Mouse (Mus musculus): ENCODE measurements around the gene Clic6. TPM values are rescaled to one million over a fixed set of nuclear protein-coding genes. Genes with fewer than 3 reads are reported as not detected.

The Clic6 gene
- polyA plus RNA-seq, 1 experiment: 3.6 TPM

GRCm38 (mm10) chr16:92455488-92455887 lies 30.0 kb upstream of the Clic6 start:
- H3K4me1 ChIP-seq (ENCODE audit: control insufficient read depth, insufficient read depth, low read length): no peaks in the 10 kb centered on the region
- no peaks in the 10 kb centered on the region for H3K36me3 ChIP-seq (ENCODE audit: control insufficient read depth, insufficient read depth, low read length)
- no peak overlapping the region for H3K4me3 ChIP-seq (ENCODE audit: insufficient read depth, low read depth, low read length)
- 60% methylated on average over 8 of the region's 8 CpGs for WGBS
- H3K27ac ChIP-seq (ENCODE audit: insufficient read depth, low read depth, low read length): no peak overlapping the region
- no peak for DNase-seq
- H3K27me3 ChIP-seq (replicated peaks; ENCODE audit: control insufficient read depth, insufficient read depth, low read length): no peaks in the 10 kb centered on the region
- TF ChIP-seq POLR2A (IDR thresholded peaks at IDR 0.05; ENCODE audit: low read depth, low read length) (no peak), CTCF (conservative IDR thresholded peaks at IDR 0.05; ENCODE audit: insufficient read depth, insufficient read length, low read depth, low read length) (peak; percentile 35; the same call in 1 of the 2 replicates)

DNA sequence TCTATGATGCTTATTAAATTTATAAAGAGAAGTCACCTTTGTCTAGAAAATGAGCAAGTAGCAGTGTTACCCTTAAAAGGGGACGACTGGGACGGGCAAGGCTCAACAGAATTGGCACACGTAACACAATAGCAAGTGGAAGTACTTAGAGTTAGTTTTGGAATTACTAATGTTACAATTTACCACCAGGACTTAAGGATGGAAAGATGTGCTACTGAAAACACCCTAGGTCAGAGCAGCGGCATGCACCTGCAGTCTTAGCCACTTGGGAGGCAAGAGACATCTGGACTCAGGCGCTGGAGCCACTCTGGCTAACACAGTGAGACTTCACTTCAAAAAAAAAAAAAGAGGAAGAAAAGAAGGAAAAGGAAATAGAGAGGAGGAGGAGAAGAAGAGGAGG lies 29.6 kb upstream of the Clic6 start:
- H3K36me3 ChIP-seq (ENCODE audit: control insufficient read depth, insufficient read depth, low read length): no peaks in the 10 kb centered on the region
- TF ChIP-seq CTCF (conservative IDR thresholded peaks at IDR 0.05; ENCODE audit: insufficient read depth, insufficient read length, low read depth, low read length) (no peak), POLR2A (IDR thresholded peaks at IDR 0.05; ENCODE audit: low read depth, low read length) (no peak)
- no peak for DNase-seq
- H3K4me3 ChIP-seq (ENCODE audit: insufficient read depth, low read depth, low read length): no peak overlapping the region
- WGBS: 93% methylated on average over 5 of the region's 5 CpGs
- no peaks in the 10 kb centered on the region for H3K27me3 ChIP-seq (replicated peaks; ENCODE audit: control insufficient read depth, insufficient read depth, low read length)
- H3K4me1 ChIP-seq (ENCODE audit: control insufficient read depth, insufficient read depth, low read length): no peaks in the 10 kb centered on the region
- H3K27ac ChIP-seq (ENCODE audit: insufficient read depth, low read depth, low read length): no peak overlapping the region

GRCm38 (mm10) chr16:92457594-92457993 lies 27.9 kb upstream of the Clic6 start:
- 28% methylated on average over 7 of the region's 7 CpGs for WGBS
- no peaks in the 10 kb centered on the region for H3K27me3 ChIP-seq (replicated peaks; ENCODE audit: control insufficient read depth, insufficient read depth, low read length)
- H3K4me3 ChIP-seq (ENCODE audit: insufficient read depth, low read depth, low read length): no peak overlapping the region
- peak; percentile 61 for DNase-seq
- H3K27ac ChIP-seq (ENCODE audit: insufficient read depth, low read depth, low read length): no peak overlapping the region
- TF ChIP-seq CTCF (conservative IDR thresholded peaks at IDR 0.05; ENCODE audit: insufficient read depth, insufficient read length, low read depth, low read length): peak; percentile 96
- no peak for TF ChIP-seq POLR2A (IDR thresholded peaks at IDR 0.05; ENCODE audit: low read depth, low read length)
- no peaks in the 10 kb centered on the region for H3K4me1 ChIP-seq (ENCODE audit: control insufficient read depth, insufficient read depth, low read length)
- H3K36me3 ChIP-seq (ENCODE audit: control insufficient read depth, insufficient read depth, low read length): no peaks in the 10 kb centered on the region

GRCm38 (mm10) chr16:92461412-92461811 lies 24.1 kb upstream of the Clic6 start:
- H3K27me3 ChIP-seq (replicated peaks; ENCODE audit: control insufficient read depth, insufficient read depth, low read length): no peaks in the 10 kb centered on the region
- no peak overlapping the region for H3K27ac ChIP-seq (ENCODE audit: insufficient read depth, low read depth, low read length)
- 75% methylated on average over 6 of the region's 6 CpGs for WGBS
- no peak overlapping the region for H3K4me3 ChIP-seq (ENCODE audit: insufficient read depth, low read depth, low read length)
- peaks cover 9% of the 10 kb centered on the region; the same call in 1 of the 2 replicates for H3K4me1 ChIP-seq (ENCODE audit: control insufficient read depth, insufficient read depth, low read length)
- DNase-seq: no peak
- TF ChIP-seq POLR2A (IDR thresholded peaks at IDR 0.05; ENCODE audit: low read depth, low read length): no peak
- no peak for TF ChIP-seq CTCF (conservative IDR thresholded peaks at IDR 0.05; ENCODE audit: insufficient read depth, insufficient read length, low read depth, low read length)
- H3K36me3 ChIP-seq (ENCODE audit: control insufficient read depth, insufficient read depth, low read length): no peaks in the 10 kb centered on the region

GRCm38 (mm10) chr16:92464390-92464972 lies 21.1 kb upstream of the Clic6 start:
- DNase-seq: no peak
- H3K27me3 ChIP-seq (replicated peaks; ENCODE audit: control insufficient read depth, insufficient read depth, low read length): no peaks in the 10 kb centered on the region
- TF ChIP-seq CTCF (conservative IDR thresholded peaks at IDR 0.05; ENCODE audit: insufficient read depth, insufficient read length, low read depth, low read length) (no peak), POLR2A (IDR thresholded peaks at IDR 0.05; ENCODE audit: low read depth, low read length) (no peak)
- no peaks in the 10 kb centered on the region for H3K36me3 ChIP-seq (ENCODE audit: control insufficient read depth, insufficient read depth, low read length)
- 30% methylated on average over 14 of the region's 14 CpGs for WGBS
- no peak overlapping the region for H3K27ac ChIP-seq (ENCODE audit: insufficient read depth, low read depth, low read length)
- no peak overlapping the region for H3K4me3 ChIP-seq (ENCODE audit: insufficient read depth, low read depth, low read length)
- H3K4me1 ChIP-seq (ENCODE audit: control insufficient read depth, insufficient read depth, low read length): peaks cover 9% of the 10 kb centered on the region; the same call in 1 of the 2 replicates

GRCm38 (mm10) chr16:92465226-92465625 lies 20.3 kb upstream of the Clic6 start:
- WGBS: 7% methylated on average over 10 of the region's 10 CpGs

DNA sequence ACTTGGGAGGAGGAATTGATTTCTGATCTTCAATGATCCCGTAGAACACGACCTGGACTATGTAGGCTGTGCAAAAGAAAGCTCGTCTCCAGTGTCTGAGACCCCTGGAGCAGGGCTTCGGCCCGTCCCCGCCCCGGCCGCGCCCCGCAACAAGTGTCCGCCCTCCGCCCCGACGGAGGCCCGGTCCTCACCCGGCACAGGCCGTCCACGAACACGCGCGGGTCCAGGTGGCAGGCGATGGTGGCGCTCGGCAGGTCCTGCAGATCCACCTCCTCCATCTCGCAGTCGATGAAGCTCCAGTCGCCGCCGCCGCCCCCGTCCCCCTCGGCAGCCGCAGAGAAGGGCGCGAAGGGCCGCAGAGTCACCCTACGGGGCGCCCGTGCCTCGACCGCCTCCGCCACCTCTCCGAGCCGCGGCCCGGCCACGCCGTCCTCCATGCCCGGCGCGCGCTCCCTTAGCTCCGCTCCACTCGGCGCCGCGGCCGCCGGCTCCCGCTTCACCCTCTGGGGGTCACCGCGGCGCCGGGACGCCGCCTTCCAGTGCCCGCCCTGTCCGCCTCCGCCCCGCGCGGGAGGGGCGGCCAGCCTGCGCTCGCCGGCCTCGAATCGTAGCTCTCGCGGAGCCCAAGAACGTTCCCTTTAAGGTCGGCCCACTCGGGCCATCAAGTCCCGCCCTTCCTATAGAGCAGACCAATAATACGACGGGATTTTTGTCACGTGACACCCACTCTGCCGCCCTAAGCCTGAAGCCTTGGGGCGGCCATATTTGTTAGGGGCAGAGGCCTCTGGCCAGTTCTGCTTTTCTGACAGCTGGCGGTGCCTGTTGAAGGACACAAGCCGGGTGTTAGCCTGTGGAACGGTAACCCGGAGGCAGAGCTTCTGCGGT lies 19.7 kb upstream of the Clic6 start:
- peak; percentile 99 for DNase-seq
- Histone ChIP-seq H3K27ac (ENCODE audit: insufficient read depth, low read depth, low read length) (peak overlapping the region; percentile 63; the same call in 1 of the 2 replicates), H3K4me1 (ENCODE audit: control insufficient read depth, insufficient read depth, low read length) (peaks cover 9% of the 10 kb centered on the region; the same call in 1 of the 2 replicates), H3K27me3 (replicated peaks; ENCODE audit: control insufficient read depth, insufficient read depth, low read length) (no peaks in the 10 kb centered on the region), H3K4me3 (ENCODE audit: insufficient read depth, low read depth, low read length) (peak overlapping the region; percentile 75), H3K36me3 (ENCODE audit: control insufficient read depth, insufficient read depth, low read length) (no peaks in the 10 kb centered on the region)
- TF ChIP-seq POLR2A (IDR thresholded peaks at IDR 0.05; ENCODE audit: low read depth, low read length) (no peak), CTCF (conservative IDR thresholded peaks at IDR 0.05; ENCODE audit: insufficient read depth, insufficient read length, low read depth, low read length) (no peak)
- under 1% methylated on average over 93 of the region's 94 CpGs for WGBS

More at GRCm38 (mm10) chr16:92465226-92465625, 20.3 kb upstream of the Clic6 start:
- Histone ChIP-seq H3K4me3 (ENCODE audit: insufficient read depth, low read depth, low read length) (peak overlapping the region; percentile 75), H3K36me3 (ENCODE audit: control insufficient read depth, insufficient read depth, low read length) (no peaks in the 10 kb centered on the region), H3K27ac (ENCODE audit: insufficient read depth, low read depth, low read length) (no peak overlapping the region), H3K4me1 (ENCODE audit: control insufficient read depth, insufficient read depth, low read length) (peaks cover 9% of the 10 kb centered on the region; the same call in 1 of the 2 replicates), H3K27me3 (replicated peaks; ENCODE audit: control insufficient read depth, insufficient read depth, low read length) (no peaks in the 10 kb centered on the region)
- no peak for TF ChIP-seq CTCF (conservative IDR thresholded peaks at IDR 0.05; ENCODE audit: insufficient read depth, insufficient read length, low read depth, low read length)
- no peak for TF ChIP-seq POLR2A (IDR thresholded peaks at IDR 0.05; ENCODE audit: low read depth, low read length)
- DNase-seq: no peak
